Mouse (Mus musculus): ENCODE data around the gene Det1.

The Det1 gene

DNA sequence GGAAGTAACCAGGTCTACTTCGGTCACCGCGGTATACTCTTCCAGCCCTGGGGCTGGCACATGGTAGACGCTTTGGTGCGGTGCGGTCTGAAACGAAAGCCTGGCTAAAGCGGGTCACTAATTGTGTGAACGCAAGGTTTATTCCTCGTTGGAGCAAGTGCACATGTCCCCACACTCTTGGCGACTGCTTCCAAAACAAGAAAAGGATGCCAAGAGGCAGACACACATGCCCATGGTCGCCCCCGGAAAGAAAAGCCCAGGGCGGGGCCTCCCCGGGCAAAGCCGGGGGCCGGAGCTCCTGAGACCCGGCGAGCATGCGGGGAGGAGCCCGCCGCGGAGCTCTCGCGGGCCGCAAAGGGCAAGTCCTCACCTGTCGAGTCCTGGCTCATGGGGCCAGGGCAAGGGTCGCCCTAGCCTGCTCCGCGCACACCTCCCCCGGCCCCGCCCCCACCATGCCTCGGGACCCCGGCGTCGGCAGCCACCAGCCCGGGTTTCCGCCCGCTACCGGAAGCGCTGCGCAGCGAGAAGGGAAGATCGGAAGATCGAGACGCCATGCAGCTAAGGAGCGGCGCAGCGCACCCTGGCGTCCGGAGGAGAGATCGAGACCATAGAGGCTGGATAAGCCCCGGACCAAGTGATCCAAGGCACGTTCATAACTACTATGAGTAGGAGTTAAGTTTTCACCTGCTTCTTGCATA, at the start of gene Det1:
Gene Det1 (minus strand): TSS at position 527 of the 698 bp plus-strand sequence.
- peak; percentile 80 for DNase-seq (ENCODE audit: low read depth, low spot score)

DNA sequence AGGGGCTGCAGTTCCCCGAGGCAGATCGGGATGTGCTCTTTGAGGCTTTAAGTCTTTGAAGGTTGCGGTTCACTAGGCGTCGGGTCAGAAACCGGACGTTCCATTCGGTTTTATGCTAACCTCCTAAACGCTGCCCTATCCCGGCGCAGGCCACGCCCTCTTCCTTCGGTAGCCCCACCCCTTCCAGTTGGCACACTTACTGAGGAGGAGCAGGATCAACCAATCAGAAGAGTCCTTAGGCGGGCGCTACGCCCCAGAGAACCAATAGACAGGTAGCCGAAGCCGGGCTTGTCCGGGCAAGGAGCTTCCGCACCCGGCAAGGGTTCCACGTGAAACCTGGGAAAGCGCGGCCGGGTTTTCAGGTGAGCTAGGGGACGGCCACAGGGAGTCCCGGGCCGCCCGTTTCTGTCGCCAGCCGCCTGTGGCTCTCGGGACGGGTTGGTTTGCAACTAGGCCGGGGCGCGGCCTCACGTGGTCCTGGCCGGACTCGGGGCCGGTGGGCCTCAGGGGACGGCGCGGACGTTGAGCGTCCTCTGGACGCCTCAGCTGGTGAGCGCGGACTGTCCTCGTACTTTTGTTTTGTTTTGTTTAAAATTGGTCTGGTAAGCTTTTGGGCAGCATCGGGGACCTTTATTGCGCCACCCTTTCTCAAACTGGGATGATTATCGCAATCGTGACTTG, 48.7 kb upstream of the Det1 start, which contains the start of gene Aen:
Gene Aen (plus strand): TSS at position 202 of the 681 bp plus-strand sequence.
- DNase-seq (ENCODE audit: low read depth, low spot score): peak; percentile 93

DNA sequence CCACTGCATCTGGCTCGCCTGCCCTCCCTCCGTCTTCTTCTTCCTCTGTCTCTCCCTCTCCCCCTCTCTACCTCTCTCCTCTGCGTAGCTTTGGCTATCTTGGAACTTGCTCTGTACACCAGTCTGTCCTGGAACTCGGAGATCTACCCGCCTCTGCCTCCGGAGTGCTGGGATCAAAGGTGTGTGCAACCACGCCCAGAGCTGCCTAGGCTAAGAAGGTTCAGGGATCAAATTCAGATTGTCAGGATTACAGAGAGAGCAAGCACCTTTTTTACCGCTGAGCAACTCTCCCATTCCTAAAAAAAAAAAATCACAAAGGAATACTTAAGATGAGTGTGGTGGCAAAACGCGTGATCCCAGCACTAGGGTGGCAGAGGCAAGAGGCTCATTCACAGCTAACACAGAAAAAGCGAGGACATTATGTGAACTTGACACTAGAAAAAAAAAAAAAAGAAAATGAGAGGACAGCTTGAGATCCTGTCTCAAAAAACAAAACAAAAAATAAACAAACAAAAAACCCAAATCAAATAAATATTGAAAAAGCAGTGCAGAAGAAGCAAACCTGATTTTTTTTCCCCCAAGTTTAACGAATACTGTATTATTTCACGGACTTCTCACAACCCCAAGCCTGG, 48.1 kb upstream of the Det1 start:
- DNase-seq (ENCODE audit: low read depth, low spot score): no peak

DNA sequence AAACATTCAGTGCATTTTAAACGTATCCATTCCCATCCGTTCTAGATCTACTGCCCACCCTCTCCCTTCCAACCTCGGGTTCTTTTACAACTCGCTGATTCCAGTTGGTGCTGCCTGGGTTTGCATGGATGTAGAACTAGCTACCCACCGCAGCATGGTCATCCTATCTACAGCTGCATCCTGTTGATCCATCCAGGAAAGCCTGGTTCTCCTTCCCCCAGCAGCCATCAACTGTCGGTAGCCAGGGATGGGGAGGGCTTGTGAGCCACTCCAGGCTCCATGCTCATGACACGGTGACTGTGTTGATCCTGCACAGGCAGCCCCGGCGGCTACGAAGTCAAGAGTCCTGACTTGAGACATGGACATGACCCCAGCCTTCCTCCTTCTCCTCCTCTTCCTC, 46.9 kb upstream of the Det1 start:
- no peak for DNase-seq (ENCODE audit: low read depth, low spot score)

DNA sequence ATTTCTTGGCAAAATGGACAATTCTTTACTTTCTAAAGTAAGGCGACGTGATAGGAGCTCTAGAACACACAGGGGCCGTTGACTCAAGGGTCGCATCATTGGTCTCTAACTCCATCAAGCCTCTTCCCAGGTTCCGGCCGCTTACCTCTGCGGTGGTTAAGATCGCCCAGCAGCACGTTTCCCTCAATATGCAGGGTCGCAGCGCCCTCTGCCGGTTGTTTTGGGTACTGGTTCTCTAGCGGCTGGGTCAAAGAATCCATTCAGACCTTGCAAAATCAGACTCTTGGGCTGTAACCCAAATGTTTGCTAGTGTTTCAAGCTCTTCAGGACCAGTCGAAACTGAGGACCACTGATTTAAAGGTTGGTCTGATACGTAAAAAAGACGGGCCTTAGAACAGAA, 43.6 kb upstream of the Det1 start:
- DNase-seq (ENCODE audit: low read depth, low spot score): peak; percentile 60

DNA sequence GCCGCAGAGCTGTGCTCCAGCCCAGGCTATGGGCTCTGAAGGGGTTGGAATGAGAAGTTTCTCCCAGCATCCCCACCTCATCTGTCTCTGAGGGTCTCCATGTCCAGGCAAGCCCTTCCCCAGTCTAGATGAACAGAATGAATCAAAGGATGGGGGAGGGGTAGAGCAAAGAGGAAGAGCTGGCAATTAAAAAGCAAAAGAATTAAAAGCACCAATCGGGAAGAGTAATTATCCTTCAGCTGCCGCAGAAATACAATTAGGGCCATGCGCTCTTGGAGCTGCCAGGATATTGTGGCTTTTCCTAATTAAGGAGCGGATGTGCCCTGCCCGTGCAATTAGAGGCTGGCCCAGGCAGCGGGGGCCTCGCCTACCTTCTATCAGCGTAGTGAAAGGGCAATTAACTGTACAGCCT, 40.4 kb upstream of the Det1 start:
- DNase-seq (ENCODE audit: low read depth, low spot score): no peak

DNA sequence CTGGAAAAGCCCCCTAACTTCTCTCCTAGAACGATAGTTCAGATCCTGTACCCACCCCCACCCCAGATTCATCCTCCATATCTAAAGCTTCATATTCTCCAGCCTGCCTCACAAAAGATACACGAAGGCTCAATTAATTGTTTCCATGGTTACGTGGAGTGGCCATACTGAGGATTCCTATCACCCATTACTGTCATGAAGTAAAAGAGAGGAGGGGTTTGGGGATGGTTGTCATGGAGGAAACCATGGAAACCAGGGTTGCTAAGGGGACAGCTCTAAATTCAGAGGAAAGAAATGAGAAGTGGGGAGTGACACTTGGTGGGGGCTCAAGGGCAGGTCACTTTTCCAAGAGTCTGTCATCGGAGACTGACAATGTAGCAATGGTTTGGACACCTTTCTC, 39.4 kb upstream of the Det1 start:
- no peak for DNase-seq (ENCODE audit: low read depth, low spot score)

DNA sequence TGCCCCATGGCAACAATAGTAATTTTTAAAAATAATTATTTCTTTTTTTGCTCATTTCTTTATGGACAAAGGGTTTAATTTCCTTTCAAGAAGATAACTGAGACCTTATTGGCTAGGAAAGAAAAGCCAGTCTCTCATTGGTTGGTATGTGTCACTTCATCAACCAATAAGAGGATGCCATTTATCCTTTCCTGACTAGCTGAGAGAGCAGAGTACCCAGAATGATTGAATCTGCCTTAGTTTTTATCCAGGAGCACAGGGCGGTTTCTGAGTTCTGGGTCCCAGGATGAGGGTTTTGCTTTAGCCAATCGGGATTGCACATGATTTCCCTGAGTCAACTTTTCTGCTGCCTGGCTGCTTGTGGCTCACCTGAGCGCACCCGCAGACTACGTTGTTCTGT, 38.3 kb upstream of the Det1 start:
- DNase-seq (ENCODE audit: low read depth, low spot score): no peak

DNA sequence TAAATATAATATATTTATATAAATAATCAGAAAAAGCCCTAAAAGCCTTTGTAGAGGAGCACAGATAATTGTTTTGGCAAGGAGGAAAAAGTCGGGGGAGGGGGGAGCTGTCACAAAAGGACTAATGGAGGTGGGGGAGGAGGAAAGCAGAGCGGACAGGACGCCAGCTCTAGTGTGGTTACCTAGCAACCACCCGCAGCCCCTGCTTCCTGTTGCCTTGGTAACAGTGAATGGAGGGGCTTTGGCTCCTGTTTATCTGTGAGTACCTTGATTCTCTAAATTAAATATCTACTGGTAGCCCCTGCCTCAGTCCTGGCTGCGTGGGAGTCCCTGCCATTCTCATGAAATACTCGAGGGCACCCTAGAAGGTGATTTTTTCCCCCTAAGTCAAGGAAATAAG, 37.1 kb upstream of the Det1 start:
- DNase-seq (ENCODE audit: low read depth, low spot score): no peak

DNA sequence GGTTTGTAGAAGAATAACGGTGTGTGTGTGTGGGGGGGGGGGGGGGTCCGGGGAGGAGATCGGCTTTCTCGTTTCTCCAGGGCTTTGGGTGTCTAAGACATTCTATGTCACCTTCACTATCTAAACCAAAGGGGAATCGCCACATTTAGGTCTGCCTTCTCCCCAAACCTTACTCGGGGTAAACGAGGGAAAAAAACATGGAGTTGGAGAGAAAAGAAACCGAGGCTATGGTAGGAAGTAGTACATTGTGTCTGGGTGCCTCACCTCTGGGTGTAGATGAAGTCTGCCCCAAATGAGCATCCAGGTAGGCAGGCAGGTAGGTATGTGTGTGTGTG, 36.6 kb upstream of the Det1 start:
- no peak for DNase-seq (ENCODE audit: low read depth, low spot score)

DNA sequence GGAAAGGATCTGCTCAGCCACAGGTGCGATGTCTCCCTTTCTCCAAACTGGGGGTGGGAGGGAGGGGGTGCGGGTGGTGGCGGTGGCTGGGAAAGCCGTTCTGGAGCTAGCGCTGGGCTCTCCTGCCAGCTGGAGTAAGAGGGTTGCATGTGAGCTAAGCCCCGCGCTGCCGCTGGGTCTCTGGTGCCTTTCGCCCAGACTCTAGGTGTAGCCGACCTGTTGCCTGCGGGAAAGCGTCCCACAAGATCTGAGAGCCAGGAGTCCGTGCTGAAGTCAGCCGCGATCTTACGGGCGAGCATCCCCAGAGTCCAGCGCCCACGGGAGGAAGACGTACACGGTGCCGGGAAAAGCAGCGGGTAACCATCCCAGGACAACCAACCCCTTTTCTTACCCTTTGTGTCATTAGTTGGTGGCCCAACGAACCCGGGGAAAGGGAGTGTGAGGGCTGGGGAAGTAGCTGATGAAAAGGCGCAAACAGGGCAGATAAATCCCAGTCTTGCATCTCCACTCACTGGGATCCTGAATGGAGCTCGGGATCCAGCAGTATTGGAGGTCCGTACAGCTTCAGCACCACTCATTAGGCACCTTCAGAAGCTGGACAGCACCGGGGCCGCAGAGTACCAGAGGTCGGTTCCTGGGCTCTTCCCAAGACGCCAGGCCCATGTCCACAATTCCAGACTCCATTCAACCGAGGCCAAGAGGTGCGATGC, 36.1 kb upstream of the Det1 start:
- DNase-seq (ENCODE audit: low read depth, low spot score): no peak

DNA sequence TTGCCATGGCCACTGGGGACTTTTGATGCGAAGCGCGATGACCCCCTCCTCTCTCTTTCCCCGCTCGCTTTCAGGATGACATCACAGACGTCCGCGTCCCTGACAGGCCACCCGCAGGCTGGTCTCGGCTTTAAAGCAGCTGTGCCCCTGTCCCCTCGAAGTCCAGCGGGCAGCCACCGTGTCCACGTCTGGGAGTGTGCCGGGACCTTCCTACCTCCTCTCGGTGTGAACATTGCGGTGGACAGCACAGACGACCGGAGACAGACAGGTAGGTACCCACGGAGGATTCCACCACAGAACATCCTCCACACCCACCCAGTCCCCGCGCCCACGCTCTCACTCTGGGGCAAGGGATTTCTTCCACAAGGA, 35.4 kb upstream of the Det1 start:
- DNase-seq (ENCODE audit: low read depth, low spot score): no peak

DNA sequence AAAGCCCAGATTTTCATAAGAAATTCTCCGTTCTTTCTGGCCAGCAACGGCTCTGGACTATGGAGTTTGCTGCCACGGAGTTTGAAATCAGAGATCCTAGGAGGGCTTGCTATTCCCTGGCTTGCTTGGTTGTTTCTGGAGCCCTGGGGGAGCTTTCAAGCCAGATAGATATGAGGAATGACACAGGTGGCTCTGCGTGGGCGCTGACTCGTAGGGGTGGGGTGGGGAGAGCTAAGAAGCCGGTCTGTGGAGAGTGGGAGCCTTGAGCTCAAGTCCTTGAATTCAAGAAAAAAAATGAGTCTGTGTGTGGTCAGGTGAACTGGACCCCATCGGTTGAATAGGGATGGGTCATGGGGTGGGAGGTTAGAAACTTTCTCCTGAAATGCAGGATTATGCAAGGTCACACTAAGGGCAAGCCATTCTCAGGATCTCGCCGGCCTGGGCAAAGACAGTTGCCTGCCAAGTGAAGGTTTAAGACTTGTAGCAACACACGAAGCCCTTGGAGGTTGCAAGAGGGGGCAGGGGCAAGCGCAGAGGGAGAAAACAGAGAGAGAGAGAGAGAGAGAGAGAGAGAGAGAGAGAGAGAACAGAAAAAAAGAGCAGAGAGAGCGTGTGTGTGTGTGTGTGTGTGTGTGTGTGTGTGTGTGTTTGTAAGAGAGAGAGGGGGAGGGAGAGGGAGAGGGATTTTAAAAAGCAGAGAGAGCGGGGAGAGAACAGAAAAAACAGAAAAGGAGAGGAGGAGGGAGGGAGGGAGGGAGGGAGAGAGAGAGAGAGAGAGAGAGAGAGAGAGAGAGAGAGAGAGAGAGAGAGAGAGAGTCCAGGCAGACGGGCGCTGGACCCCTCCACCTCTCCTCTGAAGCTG, 34.8 kb upstream of the Det1 start:
- no peak for DNase-seq (ENCODE audit: low read depth, low spot score)

DNA sequence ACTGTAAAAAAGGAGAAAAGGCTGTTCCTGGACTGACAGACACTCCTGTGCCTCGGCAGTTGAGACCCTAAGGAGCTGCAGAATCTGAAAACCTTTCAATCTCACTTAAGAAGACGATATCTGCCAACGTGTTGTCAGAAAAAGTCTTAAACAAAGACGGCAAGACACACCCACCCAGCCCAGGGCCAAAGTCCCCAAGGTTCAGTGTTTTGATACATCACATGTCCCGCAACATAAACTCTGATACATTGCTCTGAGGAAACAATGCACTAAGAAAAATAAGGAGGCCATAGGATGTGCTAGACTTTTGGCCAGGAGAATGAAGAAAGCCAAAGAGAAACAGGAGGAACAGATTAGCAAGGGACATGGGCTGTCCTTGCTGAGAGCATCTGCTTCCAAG, 25.8 kb upstream of the Det1 start:
- DNase-seq (ENCODE audit: low read depth, low spot score): no peak

DNA sequence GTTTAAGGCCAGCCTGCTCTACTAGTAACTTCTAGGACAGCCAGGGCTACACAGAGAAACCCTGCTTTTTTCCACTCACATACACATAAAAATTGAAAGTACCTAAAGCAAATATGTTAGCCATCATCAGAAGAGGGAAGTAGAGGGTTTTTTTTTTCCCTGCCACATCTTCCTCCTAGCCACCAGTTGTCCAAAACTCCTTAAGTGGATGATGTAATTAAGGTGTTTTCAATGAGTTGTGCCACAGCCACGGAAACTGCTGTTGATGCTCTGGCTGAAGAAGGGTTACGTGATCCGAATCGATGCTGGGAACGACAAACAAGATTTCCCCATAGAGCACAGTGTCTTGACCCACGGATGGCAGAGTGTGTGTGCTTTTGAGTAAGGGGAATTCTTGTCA, 25.3 kb upstream of the Det1 start:
- no peak for DNase-seq (ENCODE audit: low read depth, low spot score)

DNA sequence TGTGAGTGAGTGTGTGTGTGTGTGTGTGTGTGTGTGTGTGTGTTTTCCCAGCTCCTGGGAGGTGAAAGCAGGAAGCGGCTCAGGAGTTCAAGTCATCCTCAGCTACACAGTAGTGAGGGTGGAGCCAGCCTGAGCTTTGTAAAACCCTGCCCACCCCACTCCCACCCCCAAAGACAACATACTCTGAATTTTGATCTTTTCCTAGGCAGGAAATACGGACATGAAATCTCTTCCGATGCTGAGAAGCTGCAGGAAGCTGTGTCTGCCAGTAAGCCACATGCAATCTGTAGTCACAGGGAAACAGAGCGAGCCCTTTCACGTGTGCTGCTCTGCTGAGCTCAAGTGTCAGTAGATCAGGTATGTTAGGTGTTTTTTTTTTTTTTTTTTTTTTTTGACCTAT, 21.7 kb upstream of the Det1 start:
- no peak for DNase-seq (ENCODE audit: low read depth, low spot score)

DNA sequence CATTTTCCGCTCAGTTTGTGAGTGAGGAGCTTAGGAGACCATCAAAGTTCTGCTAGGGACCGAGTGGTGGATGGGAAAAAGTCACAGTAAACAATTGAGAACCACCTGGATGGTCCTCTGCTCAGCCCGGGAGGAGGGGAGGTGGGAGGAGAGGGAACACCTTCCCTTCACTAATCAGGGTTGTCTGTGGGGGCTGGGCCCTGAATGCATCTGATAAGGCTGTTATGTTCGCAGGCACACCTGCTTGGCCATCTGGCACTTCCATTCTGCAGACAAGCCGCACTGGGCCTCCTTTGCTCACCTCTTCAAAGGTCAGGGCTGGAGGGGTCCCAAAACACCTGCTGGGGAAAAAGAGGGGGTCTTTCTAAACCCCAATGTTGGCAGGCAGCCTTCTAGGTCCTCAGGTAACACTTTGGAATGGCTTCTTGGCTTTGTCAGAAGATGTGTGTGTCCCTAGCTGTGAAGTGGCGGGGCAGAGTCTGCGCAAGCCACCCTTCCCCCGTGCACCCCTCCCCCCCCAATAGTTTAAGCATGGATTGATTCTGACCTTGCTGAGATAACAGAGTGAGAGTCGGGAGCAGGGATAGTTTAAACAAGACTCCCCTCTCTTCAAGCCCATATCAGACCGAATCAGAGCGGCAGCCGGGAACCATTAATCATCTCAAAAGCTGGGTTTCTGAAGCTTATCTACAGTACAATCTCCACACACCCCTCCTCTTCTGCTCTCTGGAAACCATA, 18.3 kb upstream of the Det1 start:
- no peak for DNase-seq (ENCODE audit: low read depth, low spot score)

DNA sequence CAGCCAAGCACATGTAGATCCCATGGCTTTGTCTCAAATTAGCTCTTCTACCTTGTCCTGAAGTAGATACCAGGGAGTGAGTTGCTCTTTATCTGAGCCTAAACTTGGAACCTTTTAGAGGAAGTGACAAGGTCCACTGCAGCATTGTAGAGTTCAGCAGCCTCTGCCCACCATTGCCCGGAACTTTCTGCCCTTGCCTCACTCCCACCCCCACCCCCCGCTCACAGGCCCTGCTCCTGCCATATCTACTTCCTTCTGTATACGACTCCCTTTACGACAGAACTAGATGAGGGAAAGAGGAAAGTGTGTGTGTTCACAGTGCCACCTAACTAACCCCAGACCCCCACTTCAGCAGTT, 17.4 kb upstream of the Det1 start:
- no peak for DNase-seq (ENCODE audit: low read depth, low spot score)

DNA sequence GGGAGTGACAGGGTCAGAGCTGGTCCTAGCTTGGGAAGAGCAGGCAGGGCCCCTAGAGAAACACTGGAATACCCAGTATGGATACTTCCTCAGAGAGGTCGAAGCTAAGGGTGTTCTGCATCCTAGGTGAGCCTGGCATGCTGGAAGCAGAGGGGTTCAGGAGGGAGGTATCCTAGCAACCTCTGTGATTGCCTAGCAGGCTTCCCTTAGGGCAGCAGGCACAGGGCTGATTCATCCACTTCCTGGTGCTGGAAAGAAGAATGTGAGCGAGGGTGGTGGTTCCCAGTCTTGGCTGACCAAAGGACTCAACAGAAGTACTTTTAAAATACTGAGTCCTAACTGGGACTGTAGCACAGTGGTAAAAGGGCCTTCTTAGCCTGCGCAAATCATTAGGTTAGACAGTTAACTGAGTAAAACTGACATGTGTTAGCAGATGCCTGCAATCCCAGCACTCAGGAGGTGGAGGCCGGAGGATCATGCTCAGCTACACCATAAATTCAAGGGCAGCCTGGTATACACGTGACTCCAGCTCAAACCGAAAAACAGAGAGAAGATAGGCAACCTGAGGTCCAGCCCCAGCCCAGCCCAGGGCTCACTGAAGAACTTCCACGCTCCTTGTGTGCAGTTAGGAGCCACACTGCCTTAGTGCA, 16.9 kb upstream of the Det1 start:
- no peak for DNase-seq (ENCODE audit: low read depth, low spot score)

DNA sequence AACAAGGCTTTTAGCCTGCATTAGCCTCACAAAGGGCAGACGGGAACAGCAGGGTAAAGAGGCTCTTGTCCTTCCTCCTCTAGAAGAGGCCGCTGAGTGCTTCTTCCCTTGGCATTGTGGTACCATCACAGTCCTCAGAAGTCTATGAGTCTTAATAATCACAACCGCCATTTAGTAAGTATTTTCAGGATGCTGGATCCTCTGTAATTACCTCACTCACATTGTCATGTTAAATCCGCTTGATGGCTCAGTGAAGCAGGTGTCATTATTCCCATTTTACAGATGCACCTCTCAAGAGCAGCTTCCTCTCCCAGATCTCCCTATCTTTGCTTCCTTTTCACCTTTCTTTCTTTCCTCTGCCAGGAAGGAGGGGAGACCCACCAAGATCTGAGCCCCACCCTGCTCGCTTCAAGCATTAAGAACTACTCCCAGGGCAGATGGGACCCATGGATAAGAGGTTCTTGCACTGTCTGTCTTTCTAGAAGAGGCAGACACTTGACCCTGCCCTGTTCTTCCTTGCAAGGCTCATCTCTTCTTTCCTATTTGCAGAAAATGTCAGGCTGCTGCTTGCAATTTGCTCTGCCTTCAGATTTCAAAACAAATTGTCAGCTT, 8.1 kb upstream of the Det1 start:
- DNase-seq (ENCODE audit: low read depth, low spot score): no peak

All from WW6 (cell line).